Mouse (Mus musculus) Patski (cell line): ENCODE measurements around the gene Eps8l3. TPM values are rescaled to one million over a fixed set of nuclear protein-coding genes. Genes with fewer than 3 reads are reported as not detected.

Source experiments
- ATAC-seq: fragments of 100-300 bp; one replicate; pipeline ENCODE4 v1.8.0; 2021
- CTCF ChIA-PET: fragments of 350-600 bp; sonication (Branson Sonifier 250); formaldehyde crosslinking; loops from one replicate; lab custom pipeline; 2022; ENCODE audit warnings: inconsistent platforms; lab: Charles Lee
- POLR2A ChIA-PET: fragments of 350-600 bp; sonication (Branson Sonifier 250); formaldehyde crosslinking; loops from one replicate; lab custom pipeline; 2022; ENCODE audit warnings: antibody characterized with exemption, inconsistent platforms; lab: Charles Lee
- DNase-seq: peaks from one replicate; pipeline ENCODE4 v3.0.0-alpha.2; 2011; ENCODE audit warnings: low read depth, low spot score
- H3K27me3 ChIP-seq: fragments of 371-371 bp; one replicate; pipeline ENCODE4 v1.5.1; 2021
- CTCF ChIP-seq: fragments of 100-300 bp; IDR thresholded peaks from one replicate; pipeline ENCODE4 v1.5.1; 2021
- in situ Hi-C: fragments of 300-500 bp; cut with MboI; formaldehyde crosslinking; loops from 3 replicates; pipeline ENCODE4 v1.11.1; 2018; ENCODE audit warnings: low pct_unique_long_range_greater_than_20kb, mixed read lengths
- polyA plus RNA-seq: library from polyadenylated mRNA; unstranded; gene quantifications from one replicate; pipeline ENCODE4 v1.2.3, GENCODE M21; 2021

Eps8l3 gene
- polyA plus RNA-seq, 1 experiment from 2014 or later = not detected

GRCm38 (mm10) chr3:107839855-107840254, 37.2 kb upstream of the Eps8l3 start:
- ChIA-PET POLR2A (no interaction called here), CTCF (interaction anchor here (1.4 to 1.7 kb wide), 3 partner anchors 10 to 19 kb away, joined by 3 to 5 read pairs (median 4); no protein-coding TSS in a partner anchor)
- DNase-seq = no peak
- in situ Hi-C loops = no loop called here
- TF ChIP-seq CTCF = no peak
- no peaks in the 10 kb centered on the region for H3K27me3 ChIP-seq
- no peak for ATAC-seq

GRCm38 (mm10) chr3:107840855-107841254, 36.2 kb upstream of the Eps8l3 start:
- no peak for TF ChIP-seq CTCF
- in situ Hi-C loops = no loop called here
- no peaks in the 10 kb centered on the region for H3K27me3 ChIP-seq
- no peak for DNase-seq
- CTCF ChIA-PET = interaction anchor here (0.9 to 2.4 kb wide), 5 partner anchors 12 to 145 kb away, joined by 3 to 6 read pairs (median 4); partner anchors contain the start of gene Ahcyl1
- no peak for ATAC-seq
- POLR2A ChIA-PET = no interaction called here

GRCm38 (mm10) chr3:107841370-107841769, 35.7 kb upstream of the Eps8l3 start:
- ChIA-PET POLR2A (no interaction called here), CTCF (interaction anchor here (0.9 to 2.4 kb wide), 4 partner anchors 12 to 146 kb away, joined by 3 to 6 read pairs (median 4); partner anchors contain the start of gene Ahcyl1)
- DNase-seq (no peak), ATAC-seq (no peak)
- no peak for TF ChIP-seq CTCF
- H3K27me3 ChIP-seq = no peaks in the 10 kb centered on the region
- in situ Hi-C loops = no loop called here

GRCm38 (mm10) chr3:107843406-107843805, 33.6 kb upstream of the Eps8l3 start:
- ChIA-PET POLR2A (interaction anchor here (0.9 to 1.2 kb wide), 2 partner anchors 8 to 102 kb away, joined by 3 to 5 read pairs; no protein-coding TSS in a partner anchor), CTCF (interaction anchor here (1.0 to 2.5 kb wide), 8 partner anchors 9 to 106 kb away, joined by 3 to 8 read pairs (median 4); no protein-coding TSS in a partner anchor)
- DNase-seq = no peak
- no peak for ATAC-seq
- TF ChIP-seq CTCF = no peak
- no peaks in the 10 kb centered on the region for H3K27me3 ChIP-seq
- in situ Hi-C loops = no loop called here

GRCm38 (mm10) chr3:107844001-107844400, 33.0 kb upstream of the Eps8l3 start:
- ATAC-seq (no peak), DNase-seq (peak; percentile 37)
- POLR2A ChIA-PET = interaction anchor here (0.9 to 1.2 kb wide), 3 partner anchors 8 to 102 kb away, joined by 3 to 5 read pairs (median 3); no protein-coding TSS in a partner anchor
- CTCF ChIA-PET = interaction anchor here (1.0 to 2.5 kb wide), 8 partner anchors 7 to 107 kb away, joined by 3 to 8 read pairs (median 4); no protein-coding TSS in a partner anchor
- no peak for TF ChIP-seq CTCF
- in situ Hi-C loops = no loop called here
- no peaks in the 10 kb centered on the region for H3K27me3 ChIP-seq

- peak; percentile 53 for DNase-seq
- no peaks in the 10 kb centered on the region for H3K27me3 ChIP-seq
- POLR2A ChIA-PET = interaction anchor here (1.0 to 1.2 kb wide), 2 partner anchors 9 to 36 kb away, joined by 3 read pairs; no protein-coding TSS in a partner anchor
- CTCF ChIA-PET = interaction anchor here (0.5 to 2.5 kb wide), 7 partner anchors 8 to 108 kb away, joined by 3 to 8 read pairs (median 4); no protein-coding TSS in a partner anchor
- TF ChIP-seq CTCF = no peak
- no peak for ATAC-seq
- in situ Hi-C loops = no loop called here
These were observed 32.5 kb upstream of the Eps8l3 start for GRCm38 (mm10) chr3:107844499-107844898.

GRCm38 (mm10) chr3:107846175-107846574, 30.9 kb upstream of the Eps8l3 start:
- in situ Hi-C loops = no loop called here
- DNase-seq = no peak
- ChIA-PET CTCF (interaction anchor here (0.7 to 1.5 kb wide), 2 partner anchors 10 to 45 kb away, joined by 3 to 8 read pairs; no protein-coding TSS in a partner anchor), POLR2A (no interaction called here)
- ATAC-seq = no peak
- H3K27me3 ChIP-seq = no peaks in the 10 kb centered on the region
- TF ChIP-seq CTCF = no peak

- ATAC-seq (no peak), DNase-seq (no peak)
These were observed 30.2 kb upstream of the Eps8l3 start for GRCm38 (mm10) chr3:107846835-107847234.

GRCm38 (mm10) chr3:107848126-107848525, 28.9 kb upstream of the Eps8l3 start:
- TF ChIP-seq CTCF = no peak
- in situ Hi-C loops = no loop called here
- ATAC-seq = no peak
- POLR2A ChIA-PET = interaction anchor here (0.6 to 1.2 kb wide), 3 partner anchors 34 to 106 kb away, joined by 3 read pairs; no protein-coding TSS in a partner anchor
- CTCF ChIA-PET = interaction anchor here (0.8 to 1.6 kb wide), 4 partner anchors 15 to 99 kb away, joined by 3 to 6 read pairs (median 3); no protein-coding TSS in a partner anchor
- no peak for DNase-seq
- H3K27me3 ChIP-seq = no peaks in the 10 kb centered on the region

More at GRCm38 (mm10) chr3:107846835-107847234, 30.2 kb upstream of the Eps8l3 start:
- ChIA-PET CTCF (interaction anchor here (1.5 kb wide), 1 partner anchor 11 kb away, joined by 8 read pairs; no protein-coding TSS in a partner anchor), POLR2A (interaction anchor here (1.2 kb wide), 1 partner anchor 33 kb away, joined by 3 read pairs; no protein-coding TSS in a partner anchor)
- in situ Hi-C loops = no loop called here
- no peak for TF ChIP-seq CTCF
- H3K27me3 ChIP-seq = no peaks in the 10 kb centered on the region

- no peaks in the 10 kb centered on the region for H3K27me3 ChIP-seq
- ChIA-PET POLR2A (no interaction called here), CTCF (interaction anchor here (0.9 to 1.9 kb wide), 12 partner anchors 10 to 100 kb away, joined by 3 to 6 read pairs (median 4); no protein-coding TSS in a partner anchor)
- in situ Hi-C loops = no loop called here
- ATAC-seq (no peak), DNase-seq (no peak)
- no peak for TF ChIP-seq CTCF
These were observed 27.9 kb upstream of the Eps8l3 start for GRCm38 (mm10) chr3:107849000-107849692.
